Mouse (Mus musculus): ENCODE data around the gene Atad1. TPM values are rescaled to one million over a fixed set of nuclear protein-coding genes. Genes with fewer than 3 reads are reported as not detected.

The Atad1 gene
- polyA plus RNA-seq, 1 experiment, result 0.11 TPM

- Histone ChIP-seq H3K4me1 (ENCODE audit: control insufficient read depth) (peaks cover 37% of the 10 kb centered on the region), H3K36me3 (ENCODE audit: control insufficient read depth) (no peaks in the 10 kb centered on the region), H3K4me3 (replicated peaks) (no peak overlapping the region), H3K9me3 (ENCODE audit: control insufficient read depth, low read length) (no peaks in the 10 kb centered on the region), H3K27me3 (ENCODE audit: control insufficient read depth) (peaks cover 24% of the 10 kb centered on the region)
- TF ChIP-seq GATA1 (IDR thresholded peaks at IDR 0.05; ENCODE audit: low read length) (no peak), TAL1 (IDR thresholded peaks at IDR 0.05; ENCODE audit: low read length) (no peak)
These were observed 14.8 kb upstream of the Atad1 start for GRCm38 (mm10) chr19:32754188-32755000.

DNA sequence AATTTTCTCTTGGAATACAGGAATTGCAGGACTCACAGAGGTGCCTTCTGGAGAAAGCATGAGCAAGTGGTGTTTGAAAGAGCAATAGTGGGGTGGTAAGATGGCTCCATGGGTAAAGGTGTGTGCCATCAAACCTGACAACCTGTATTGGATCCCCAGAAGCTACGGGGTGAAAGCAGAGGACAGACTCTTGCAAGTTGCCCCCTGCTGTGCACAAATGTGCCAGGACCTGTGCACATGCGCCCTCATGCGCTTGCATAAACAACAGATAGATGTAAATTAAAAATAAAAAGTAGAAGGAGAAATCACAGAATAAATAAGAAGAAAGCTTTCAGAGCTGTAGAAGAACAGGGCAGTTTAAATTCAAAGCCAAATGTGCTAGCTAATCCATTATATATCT is 13.8 kb upstream of the Atad1 start:
- H3K4me1 ChIP-seq (ENCODE audit: control insufficient read depth), result peaks cover 27% of the 10 kb centered on the region
- no peaks in the 10 kb centered on the region for H3K9me3 ChIP-seq (ENCODE audit: control insufficient read depth, low read length)
- TF ChIP-seq TAL1 (IDR thresholded peaks at IDR 0.05; ENCODE audit: low read length), result no peak
- TF ChIP-seq GATA1 (IDR thresholded peaks at IDR 0.05; ENCODE audit: low read length), result no peak
- peaks cover 24% of the 10 kb centered on the region for H3K27me3 ChIP-seq (ENCODE audit: control insufficient read depth)
- no peaks in the 10 kb centered on the region for H3K36me3 ChIP-seq (ENCODE audit: control insufficient read depth)
- no peak overlapping the region for H3K4me3 ChIP-seq (replicated peaks)

DNA sequence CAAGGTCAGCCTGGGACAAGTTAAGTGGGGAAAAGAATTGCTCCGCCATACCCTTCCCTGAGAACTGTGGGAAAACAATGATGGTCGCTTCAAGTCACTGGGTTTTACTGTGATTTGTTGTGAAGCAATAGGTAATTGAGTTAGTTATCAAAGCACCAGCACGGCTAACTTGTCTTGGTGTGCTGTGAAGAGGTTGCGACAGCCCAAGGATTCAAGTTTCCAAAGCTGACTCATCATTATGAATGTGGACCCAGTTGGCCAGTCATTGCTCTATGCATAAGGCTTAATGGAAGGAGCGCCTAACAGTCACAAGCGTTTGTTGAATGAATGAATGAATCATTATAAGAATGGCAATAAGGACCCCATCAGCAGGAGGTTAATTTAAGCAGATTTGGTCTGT is 12.8 kb upstream of the Atad1 start:
- no peaks in the 10 kb centered on the region for H3K36me3 ChIP-seq (ENCODE audit: control insufficient read depth)
- no peak overlapping the region for H3K4me3 ChIP-seq (replicated peaks)
- H3K4me1 ChIP-seq (ENCODE audit: control insufficient read depth), result peaks cover 24% of the 10 kb centered on the region
- TF ChIP-seq GATA1 (IDR thresholded peaks at IDR 0.05; ENCODE audit: low read length), result no peak
- no peak for TF ChIP-seq TAL1 (IDR thresholded peaks at IDR 0.05; ENCODE audit: low read length)
- H3K9me3 ChIP-seq (ENCODE audit: control insufficient read depth, low read length), result no peaks in the 10 kb centered on the region
- peaks cover 14% of the 10 kb centered on the region for H3K27me3 ChIP-seq (ENCODE audit: control insufficient read depth)

DNA sequence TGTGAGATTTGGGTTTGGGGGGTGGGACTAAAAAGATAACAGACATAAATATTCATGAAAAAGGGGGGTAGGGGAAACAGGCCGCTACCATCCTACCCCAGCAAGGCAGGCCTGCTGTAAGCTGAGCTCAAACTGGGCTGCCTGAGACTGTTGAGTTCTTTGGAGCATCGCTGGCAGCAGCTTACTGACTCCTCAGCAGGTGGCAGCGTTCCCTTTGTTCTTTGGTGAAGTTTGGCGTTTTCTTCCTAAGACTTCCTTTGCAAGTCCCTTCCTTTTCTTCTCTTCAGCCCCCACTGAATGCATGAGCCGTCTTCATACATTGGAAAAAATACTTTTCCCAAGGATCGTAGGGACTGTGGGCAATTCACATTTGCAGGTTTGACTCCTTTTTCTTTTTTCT is 9.8 kb upstream of the Atad1 start:
- Histone ChIP-seq H3K27me3 (ENCODE audit: control insufficient read depth) (peaks cover 8% of the 10 kb centered on the region), H3K9me3 (ENCODE audit: control insufficient read depth, low read length) (no peaks in the 10 kb centered on the region), H3K4me1 (ENCODE audit: control insufficient read depth) (no peaks in the 10 kb centered on the region; the same call in 1 of the 2 replicates), H3K4me3 (replicated peaks) (no peak overlapping the region), H3K36me3 (ENCODE audit: control insufficient read depth) (no peaks in the 10 kb centered on the region)
- no peak for TF ChIP-seq GATA1 (IDR thresholded peaks at IDR 0.05; ENCODE audit: low read length)
- no peak for TF ChIP-seq TAL1 (IDR thresholded peaks at IDR 0.05; ENCODE audit: low read length)

DNA sequence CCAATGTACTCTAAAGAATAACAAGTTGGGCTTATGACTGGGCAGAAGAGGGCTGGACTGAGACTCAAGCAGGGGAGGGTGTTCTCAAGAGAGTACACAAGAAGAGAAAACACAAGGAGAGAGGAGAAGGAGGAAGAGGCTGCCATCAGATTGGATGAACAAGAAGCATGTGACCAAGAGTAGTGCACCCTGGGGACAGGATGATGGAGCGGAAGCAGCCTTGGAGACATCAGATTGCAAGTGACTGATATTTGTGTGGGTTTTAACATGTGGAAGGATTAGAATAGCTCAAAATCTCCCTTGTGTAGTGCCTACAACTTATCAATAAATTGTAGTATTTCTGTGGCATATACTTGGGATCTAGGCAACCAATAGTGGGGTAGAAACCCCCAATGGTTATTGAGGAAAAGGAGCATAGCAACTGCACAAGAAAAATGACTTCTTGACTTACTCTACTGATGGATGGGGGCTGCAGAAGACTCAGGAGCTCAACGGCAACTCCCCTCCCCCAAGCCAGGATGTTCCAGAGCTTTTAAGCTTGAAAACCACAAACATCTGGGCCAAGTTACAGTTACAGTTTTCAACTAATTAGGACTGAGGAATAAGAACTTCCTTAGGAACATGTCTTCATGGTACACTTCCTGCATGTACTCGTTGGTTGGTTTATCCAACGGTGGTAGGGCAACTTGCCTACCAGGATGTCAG is 1.2 kb upstream of the Atad1 start:
- no peak overlapping the region for H3K4me3 ChIP-seq (replicated peaks)
- no peaks in the 10 kb centered on the region for H3K9me3 ChIP-seq (ENCODE audit: control insufficient read depth, low read length)
- TF ChIP-seq TAL1 (IDR thresholded peaks at IDR 0.05; ENCODE audit: low read length) (no peak), GATA1 (IDR thresholded peaks at IDR 0.05; ENCODE audit: low read length) (no peak)
- no peaks in the 10 kb centered on the region for H3K27me3 ChIP-seq (ENCODE audit: control insufficient read depth)
- no peaks in the 10 kb centered on the region for H3K36me3 ChIP-seq (ENCODE audit: control insufficient read depth)
- H3K4me1 ChIP-seq (ENCODE audit: control insufficient read depth), result no peaks in the 10 kb centered on the region

- TF ChIP-seq TAL1 (IDR thresholded peaks at IDR 0.05; ENCODE audit: low read length) (no peak), GATA1 (IDR thresholded peaks at IDR 0.05; ENCODE audit: low read length) (no peak)
- Histone ChIP-seq H3K4me3 (replicated peaks) (no peak overlapping the region), H3K27me3 (ENCODE audit: control insufficient read depth) (no peaks in the 10 kb centered on the region), H3K36me3 (ENCODE audit: control insufficient read depth) (no peaks in the 10 kb centered on the region), H3K4me1 (ENCODE audit: control insufficient read depth) (no peaks in the 10 kb centered on the region), H3K9me3 (ENCODE audit: control insufficient read depth, low read length) (no peaks in the 10 kb centered on the region)
These were observed 1.7 kb downstream of the Atad1 start for GRCm38 (mm10) chr19:32737844-32738243.

GRCm38 (mm10) chr19:32732922-32733321 is 6.7 kb downstream of the Atad1 start:
- H3K27me3 ChIP-seq (ENCODE audit: control insufficient read depth), result peaks cover 10% of the 10 kb centered on the region
- H3K4me1 ChIP-seq (ENCODE audit: control insufficient read depth), result no peaks in the 10 kb centered on the region
- H3K36me3 ChIP-seq (ENCODE audit: control insufficient read depth), result no peaks in the 10 kb centered on the region
- H3K9me3 ChIP-seq (ENCODE audit: control insufficient read depth, low read length), result no peaks in the 10 kb centered on the region
- TF ChIP-seq TAL1 (IDR thresholded peaks at IDR 0.05; ENCODE audit: low read length) (no peak), GATA1 (IDR thresholded peaks at IDR 0.05; ENCODE audit: low read length) (no peak)
- H3K4me3 ChIP-seq (replicated peaks), result no peak overlapping the region

DNA sequence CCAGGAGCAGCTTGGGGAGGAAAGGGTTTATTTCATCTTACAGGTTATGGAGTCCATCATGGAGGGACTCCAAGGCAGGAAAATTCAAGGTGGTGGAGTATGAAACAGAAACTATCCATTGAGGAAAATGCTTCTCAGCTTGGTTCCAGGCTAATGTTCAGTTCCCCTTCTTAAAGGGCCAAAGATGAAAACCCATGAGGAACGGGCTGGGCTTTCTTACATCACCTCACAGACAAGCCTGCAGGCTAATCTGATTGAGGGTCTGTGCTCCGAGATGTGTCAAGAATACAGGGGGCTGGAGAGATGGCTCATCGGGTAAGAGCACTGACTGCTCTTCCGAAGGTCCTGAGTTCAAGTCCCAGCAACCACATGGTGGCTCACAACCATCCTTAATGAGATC is 9.8 kb downstream of the Atad1 start:
- Histone ChIP-seq H3K27me3 (ENCODE audit: control insufficient read depth) (peaks cover 32% of the 10 kb centered on the region), H3K4me1 (ENCODE audit: control insufficient read depth) (no peaks in the 10 kb centered on the region), H3K9me3 (ENCODE audit: control insufficient read depth, low read length) (no peaks in the 10 kb centered on the region), H3K36me3 (ENCODE audit: control insufficient read depth) (no peaks in the 10 kb centered on the region), H3K4me3 (replicated peaks) (no peak overlapping the region)
- TF ChIP-seq GATA1 (IDR thresholded peaks at IDR 0.05; ENCODE audit: low read length) (no peak), TAL1 (IDR thresholded peaks at IDR 0.05; ENCODE audit: low read length) (no peak)
